Mouse (Mus musculus) G1E (cell line): ENCODE data around the gene Lactbl1.

Experiments used
- CTCF ChIP-seq: IDR thresholded peaks from 2 replicates; pipeline ENCODE4 v1.5.1; 2012; ENCODE audit warnings: low read depth, low read length, inconsistent platforms, mixed read lengths
- GATA1 ChIP-seq: IDR thresholded peaks from 2 replicates; pipeline ENCODE4 v1.6.1; 2012; ENCODE audit warnings: borderline replicate concordance, low read length, inconsistent platforms, mixed read lengths
- GATA2 ChIP-seq: IDR thresholded peaks from 2 replicates; pipeline ENCODE4 v1.6.1; 2012; ENCODE audit warnings: low read depth, low read length, inconsistent platforms, borderline replicate concordance
- POLR2AphosphoS5 ChIP-seq: IDR thresholded peaks from 2 replicates; pipeline ENCODE4 v1.6.1; 2012; ENCODE audit warnings: low read depth, low read length, inconsistent platforms; ENCODE audit not compliant: insufficient replicate concordance
- TAL1 ChIP-seq: conservative IDR thresholded peaks from 2 replicates; pipeline ENCODE4 v1.6.1; 2012; ENCODE audit warnings: low read depth, low read length, inconsistent platforms, mixed read lengths

GRCm38 (mm10) chr4:136626590-136626989 is 4.2 kb downstream of the Lactbl1 start:
- TF ChIP-seq TAL1 (no peak), CTCF (no peak), GATA1 (no peak), POLR2AphosphoS5 (no peak), GATA2 (no peak)
